Mouse (Mus musculus) limb, embryonic 12.5 days (tissue): ENCODE measurements around the gene Ms4a4b. TPM values are rescaled to one million over a fixed set of nuclear protein-coding genes. Genes with fewer than 3 reads are reported as not detected.
"Not testable (repeated sequence)": the region's sequence is repeated elsewhere in the genome, so short reads cannot be mapped to it uniquely, and the experiment has no call there.

Experiments
- ATAC-seq: fragments of 200-750 bp; cut with Nextera tagmentation; 2 replicates; pipeline ENCODE4 v1.8.0; 2017; ENCODE audit warnings: low read depth, moderate TSS enrichment; ENCODE audit not compliant: insufficient number of reproducible peaks, insufficient read depth, low FRiP score, low TSS enrichment
- H3K27ac ChIP-seq: fragments of 300-500 bp; sonication (generic); 2 replicates; pipeline ENCODE4 v1.5.1; 2016; ENCODE audit warnings: mild to moderate bottlenecking, moderate library complexity
- H3K27me3 ChIP-seq: fragments of 300-500 bp; sonication (generic); 2 replicates; pipeline ENCODE4 v1.6.1; 2016; ENCODE audit warnings: mild to moderate bottlenecking, moderate library complexity
- H3K36me3 ChIP-seq: fragments of 300-500 bp; sonication (generic); 2 replicates; pipeline ENCODE4 v1.6.1; 2016; ENCODE audit warnings: mild to moderate bottlenecking, moderate library complexity
- H3K4me1 ChIP-seq: fragments of 300-500 bp; sonication (generic); replicated peaks from 2 replicates; pipeline ENCODE4 v1.6.1; 2016
- H3K4me2 ChIP-seq: fragments of 300-500 bp; sonication (generic); 2 replicates; pipeline ENCODE4 v1.6.1; 2016; ENCODE audit warnings: mild to moderate bottlenecking, moderate library complexity
- H3K4me3 ChIP-seq: fragments of 300-500 bp; sonication (generic); replicated peaks from 2 replicates; pipeline ENCODE4 v1.5.1; 2016; ENCODE audit warnings: mild to moderate bottlenecking
- H3K9ac ChIP-seq: fragments of 300-500 bp; sonication (generic); replicated peaks from 2 replicates; pipeline ENCODE4 v1.6.1; 2016; ENCODE audit warnings: mild to moderate bottlenecking, moderate library complexity
- H3K9me3 ChIP-seq: fragments of 300-500 bp; sonication (generic); 2 replicates; pipeline ENCODE4 v1.6.1; 2016; ENCODE audit warnings: mild to moderate bottlenecking, moderate library complexity
- WGBS: fragments of 180-500 bp; shearing (Covaris S2); methylation state at CpG from one replicate; pipeline ENCODE4 v1.1.7; 2016; 5-methylcytosine and 5-hydroxymethylcytosine counted together
- polyA plus RNA-seq: library from polyadenylated mRNA; unstranded; fragments of >200 nt; fragmentation: Nextera tagmentation; extraction: Ambion mirVana; gene quantifications from 2 replicates; pipeline ENCODE4 v1.2.1, GENCODE M21; 2016

The Ms4a4b gene
- not detected in 2 replicates for polyA plus RNA-seq

DNA sequence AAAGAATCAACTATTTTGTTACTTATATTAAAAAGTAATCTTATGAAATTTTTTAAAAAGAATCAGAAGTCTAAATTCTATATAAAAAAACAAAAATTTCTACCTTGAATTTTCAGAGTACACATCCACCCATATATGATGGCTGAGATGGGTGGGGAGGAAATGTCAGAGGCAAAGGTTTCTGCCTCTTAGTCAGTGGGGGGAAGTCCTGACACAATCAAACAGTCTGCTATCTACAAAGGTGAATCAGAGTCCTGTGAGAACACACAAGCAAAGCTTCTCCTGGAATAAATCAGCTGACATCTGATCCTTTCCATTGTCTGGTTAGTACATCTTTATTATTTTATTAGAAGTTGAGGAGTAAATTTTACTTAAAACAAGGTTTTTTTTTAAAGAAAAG, at the start of gene Ms4a4b:
Gene Ms4a4b, plus strand, starts transcription at position 216 of the 400 bp plus-strand sequence.
- ATAC-seq, result no peak
- no peaks in the 10 kb centered on the region for H3K36me3 ChIP-seq
- no peaks in the 10 kb centered on the region for H3K4me1 ChIP-seq
- H3K27ac ChIP-seq, result no peak within 1 kb of the TSS
- H3K9me3 ChIP-seq, result no peaks in the 10 kb centered on the region
- H3K4me2 ChIP-seq, result no peak within 1 kb of the TSS
- no peaks in the 10 kb centered on the region for H3K27me3 ChIP-seq
- no peak within 1 kb of the TSS for H3K4me3 ChIP-seq
- H3K9ac ChIP-seq, result no peak within 1 kb of the TSS

DNA sequence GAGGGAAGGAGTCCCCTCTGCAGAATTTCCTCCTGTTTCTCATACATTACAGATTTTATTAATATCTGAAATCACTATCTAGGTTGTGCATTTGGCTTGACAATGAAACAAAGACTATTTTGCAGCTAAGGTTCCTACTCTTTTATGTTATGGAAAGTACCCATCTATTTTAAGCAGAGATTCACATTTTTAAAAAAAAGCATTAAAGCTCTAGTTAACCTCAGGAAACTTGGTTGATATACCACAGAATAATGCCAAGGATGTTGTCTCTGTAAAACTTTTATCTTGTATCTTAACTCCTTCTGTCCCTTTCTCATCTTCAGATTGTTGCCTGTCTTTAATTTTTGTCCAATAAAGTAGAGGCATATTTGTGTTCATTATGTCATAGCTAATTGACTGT, 47.6 kb upstream of the Ms4a4b start:
- ATAC-seq, result no peak
- Histone ChIP-seq H3K27ac (no peak overlapping the region), H3K9me3 (no peaks in the 10 kb centered on the region), H3K4me2 (no peak overlapping the region), H3K27me3 (no peaks in the 10 kb centered on the region), H3K36me3 (no peaks in the 10 kb centered on the region), H3K9ac (no peak overlapping the region), H3K4me1 (no peaks in the 10 kb centered on the region), H3K4me3 (no peak overlapping the region)

GRCm38 (mm10) chr19:11404527-11404926, 38.8 kb upstream of the Ms4a4b start, which contains the start of gene Ms4a4c:
Gene Ms4a4c, plus strand, starts transcription at chr19:11404770.
- Histone ChIP-seq H3K9me3 (no peaks in the 10 kb centered on the region), H3K4me3 (no peak within 1 kb of the TSS), H3K9ac (no peak within 1 kb of the TSS), H3K27me3 (no peaks in the 10 kb centered on the region), H3K4me2 (no peak within 1 kb of the TSS), H3K36me3 (no peaks in the 10 kb centered on the region), H3K27ac (no peak within 1 kb of the TSS), H3K4me1 (no peaks in the 10 kb centered on the region)
- no peak for ATAC-seq
- 82% methylated on average over 3 of the region's 3 CpGs for WGBS

- H3K4me2 ChIP-seq, result no peak overlapping the region
- no peaks in the 10 kb centered on the region for H3K27me3 ChIP-seq
- H3K9me3 ChIP-seq, result no peaks in the 10 kb centered on the region
- no peak overlapping the region for H3K27ac ChIP-seq
- H3K36me3 ChIP-seq, result no peaks in the 10 kb centered on the region
- H3K4me1 ChIP-seq, result no peaks in the 10 kb centered on the region
- no peak overlapping the region for H3K4me3 ChIP-seq
- no peak overlapping the region for H3K9ac ChIP-seq
- ATAC-seq, result no peak
These were observed 35.9 kb upstream of the Ms4a4b start for GRCm38 (mm10) chr19:11407428-11407827.

DNA sequence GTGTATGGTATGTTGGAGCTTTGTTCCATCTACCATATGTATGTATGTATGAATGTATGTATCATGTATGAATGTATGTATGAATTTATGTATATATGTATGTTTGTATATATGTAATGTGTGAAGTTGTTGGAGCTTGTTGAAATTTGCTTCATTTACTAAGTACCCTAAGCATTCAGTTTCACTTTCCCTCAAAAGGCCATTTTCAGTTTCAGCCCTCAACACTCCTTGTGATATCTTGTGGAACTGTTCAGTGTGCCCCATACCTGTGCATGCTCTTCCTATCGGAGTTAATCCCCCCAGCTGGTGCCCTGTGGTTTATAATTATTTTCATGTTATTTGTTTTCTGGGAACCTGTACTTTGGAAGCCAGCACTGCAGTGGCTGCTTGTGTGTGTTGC, 34.8 kb upstream of the Ms4a4b start:
- Histone ChIP-seq H3K27me3 (no peaks in the 10 kb centered on the region), H3K36me3 (no peaks in the 10 kb centered on the region), H3K4me3 (no peak overlapping the region), H3K4me1 (no peaks in the 10 kb centered on the region), H3K9ac (no peak overlapping the region), H3K27ac (no peak overlapping the region), H3K9me3 (no peaks in the 10 kb centered on the region), H3K4me2 (no peak overlapping the region)
- ATAC-seq, result no peak
- WGBS, result 91% methylated on average over 1 of the region's 1 CpGs

GRCm38 (mm10) chr19:11411640-11412039, 31.7 kb upstream of the Ms4a4b start:
- WGBS, result 98% methylated on average over 1 of the region's 1 CpGs

DNA sequence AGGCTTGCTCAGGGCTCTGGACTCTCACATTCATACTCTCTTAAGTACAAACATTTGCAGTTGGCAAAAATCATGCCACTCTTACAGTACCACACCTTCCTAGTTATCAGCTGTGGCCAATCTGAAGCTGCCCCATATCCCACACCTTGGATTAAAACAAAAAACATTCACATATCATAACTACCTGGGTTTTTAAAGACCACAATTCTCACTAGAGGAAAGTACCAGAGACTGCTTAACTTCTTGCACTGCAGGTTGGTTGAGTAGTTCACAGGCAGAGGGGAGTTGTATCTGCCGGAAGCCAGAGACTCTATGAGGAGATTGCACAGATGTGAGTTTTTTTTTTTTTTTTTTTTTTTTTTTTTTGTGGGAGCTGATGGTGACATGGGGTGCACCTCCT, 29.3 kb upstream of the Ms4a4b start:
- Histone ChIP-seq H3K9ac (no peak overlapping the region), H3K9me3 (no peaks in the 10 kb centered on the region), H3K36me3 (no peaks in the 10 kb centered on the region), H3K4me3 (no peak overlapping the region), H3K4me2 (no peak overlapping the region), H3K27me3 (no peaks in the 10 kb centered on the region), H3K4me1 (no peaks in the 10 kb centered on the region), H3K27ac (no peak overlapping the region)
- WGBS, result 92% methylated on average over 1 of the region's 1 CpGs
- no peak for ATAC-seq

More at GRCm38 (mm10) chr19:11411640-11412039, 31.7 kb upstream of the Ms4a4b start:
- Histone ChIP-seq H3K4me1 (no peaks in the 10 kb centered on the region), H3K27me3 (no peaks in the 10 kb centered on the region), H3K4me2 (no peak overlapping the region), H3K9me3 (no peaks in the 10 kb centered on the region), H3K9ac (no peak overlapping the region), H3K4me3 (no peak overlapping the region), H3K27ac (no peak overlapping the region), H3K36me3 (no peaks in the 10 kb centered on the region)
- ATAC-seq, result no peak

DNA sequence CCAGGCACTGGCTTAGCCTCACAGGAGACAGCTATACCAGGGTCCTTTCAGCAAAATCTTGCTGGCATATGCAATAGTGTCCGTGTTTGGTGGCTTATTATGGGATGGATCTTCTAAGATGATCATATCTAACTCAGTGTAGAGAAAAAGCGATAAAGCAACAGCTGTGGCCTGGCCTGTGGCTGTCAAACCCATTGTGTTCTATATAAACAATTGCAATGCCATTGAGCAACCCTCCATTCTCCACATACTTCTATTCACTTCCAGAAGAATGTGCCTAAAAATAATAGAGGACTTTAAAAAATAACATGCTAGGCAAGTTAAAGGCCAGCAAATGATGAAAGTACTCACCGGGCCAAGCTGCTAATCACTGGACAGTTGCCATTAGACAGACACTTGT, 27.8 kb upstream of the Ms4a4b start:
- 78% methylated on average over 3 of the region's 3 CpGs for WGBS

GRCm38 (mm10) chr19:11418865-11419264, 24.5 kb upstream of the Ms4a4b start:
- not testable (repeated sequence) for H3K4me2 ChIP-seq, H3K36me3 ChIP-seq, H3K27ac ChIP-seq, H3K4me1 ChIP-seq, ATAC-seq, H3K9me3 ChIP-seq, H3K27me3 ChIP-seq, H3K9ac ChIP-seq, H3K4me3 ChIP-seq
- WGBS, result 81% methylated on average over 3 of the region's 3 CpGs

More for the DNA sequence above, 27.8 kb upstream of the Ms4a4b start:
- H3K4me1 ChIP-seq, result no peaks in the 10 kb centered on the region
- no peaks in the 10 kb centered on the region for H3K9me3 ChIP-seq
- H3K36me3 ChIP-seq, result no peaks in the 10 kb centered on the region
- no peak overlapping the region for H3K27ac ChIP-seq
- ATAC-seq, result no peak
- no peak overlapping the region for H3K9ac ChIP-seq
- no peaks in the 10 kb centered on the region for H3K27me3 ChIP-seq
- H3K4me2 ChIP-seq, result no peak overlapping the region
- H3K4me3 ChIP-seq, result no peak overlapping the region

DNA sequence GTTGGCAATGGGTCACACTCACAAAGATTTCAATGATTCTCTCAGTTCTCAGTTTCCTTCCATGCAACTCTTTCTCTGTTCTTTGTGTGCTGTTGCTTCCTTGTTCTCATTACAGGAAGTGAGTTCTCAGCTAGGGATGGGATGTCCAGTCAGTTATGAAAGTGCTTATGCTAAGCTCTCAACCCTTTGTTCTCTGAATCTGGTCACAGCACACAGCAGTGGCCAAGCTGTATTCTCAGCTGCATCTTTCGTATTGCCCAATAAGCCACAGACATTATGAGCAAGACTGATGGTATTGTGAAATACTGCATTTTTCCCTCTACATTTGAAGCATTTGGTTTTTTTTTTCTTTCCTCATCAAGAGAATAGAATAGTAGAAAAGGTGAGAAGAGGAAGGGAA, 12.1 kb upstream of the Ms4a4b start:
- H3K27ac ChIP-seq, H3K9me3 ChIP-seq, H3K9ac ChIP-seq, H3K4me2 ChIP-seq, ATAC-seq, H3K4me3 ChIP-seq, H3K36me3 ChIP-seq, H3K27me3 ChIP-seq, H3K4me1 ChIP-seq: not testable (repeated sequence)
- 93% methylated on average over 1 of the region's 1 CpGs for WGBS

- Histone ChIP-seq H3K27me3 (no peaks in the 10 kb centered on the region), H3K4me2 (no peak overlapping the region), H3K4me3 (no peak overlapping the region), H3K9ac (no peak overlapping the region), H3K27ac (no peak overlapping the region), H3K9me3 (no peaks in the 10 kb centered on the region), H3K4me1 (no peaks in the 10 kb centered on the region), H3K36me3 (no peaks in the 10 kb centered on the region)
- no peak for ATAC-seq
- WGBS, result 91% methylated on average over 4 of the region's 4 CpGs
These were observed 8.1 kb upstream of the Ms4a4b start for GRCm38 (mm10) chr19:11435058-11435834.

- no peak for ATAC-seq
- H3K4me2 ChIP-seq, result no peak overlapping the region
- H3K9ac ChIP-seq, result no peak overlapping the region
- WGBS, result 88% methylated on average over 5 of the region's 5 CpGs
- no peak overlapping the region for H3K4me3 ChIP-seq
- H3K27me3 ChIP-seq, result no peaks in the 10 kb centered on the region
- no peaks in the 10 kb centered on the region for H3K36me3 ChIP-seq
- H3K27ac ChIP-seq, result no peak overlapping the region
- H3K4me1 ChIP-seq, result no peaks in the 10 kb centered on the region
- H3K9me3 ChIP-seq, result no peaks in the 10 kb centered on the region
These were observed 611 bp downstream of the Ms4a4b start for GRCm38 (mm10) chr19:11443964-11444363.
